Mouse (Mus musculus) thymus, adult 2 months (tissue): Measurements from ENCODE around the gene Bloc1s1.

Experiments
- CTCF ChIP-seq: fragments of 200-500 bp; IDR thresholded peaks from 2 replicates; pipeline ENCODE4 v1.5.1; 2012; ENCODE audit warnings: mild to moderate bottlenecking, control low read depth, low read length, moderate library complexity, borderline replicate concordance; ENCODE audit not compliant: control insufficient read depth, poor library complexity, insufficient read depth; ENCODE audit errors: extremely low read depth
- POLR2A ChIP-seq: fragments of 200-500 bp; IDR thresholded peaks from 2 replicates; pipeline ENCODE4 v1.6.1; 2012; ENCODE audit warnings: mild to moderate bottlenecking, low read length, control low read depth, moderate library complexity; ENCODE audit not compliant: control insufficient read depth, poor library complexity, insufficient read depth; ENCODE audit errors: extremely low read depth

DNA sequence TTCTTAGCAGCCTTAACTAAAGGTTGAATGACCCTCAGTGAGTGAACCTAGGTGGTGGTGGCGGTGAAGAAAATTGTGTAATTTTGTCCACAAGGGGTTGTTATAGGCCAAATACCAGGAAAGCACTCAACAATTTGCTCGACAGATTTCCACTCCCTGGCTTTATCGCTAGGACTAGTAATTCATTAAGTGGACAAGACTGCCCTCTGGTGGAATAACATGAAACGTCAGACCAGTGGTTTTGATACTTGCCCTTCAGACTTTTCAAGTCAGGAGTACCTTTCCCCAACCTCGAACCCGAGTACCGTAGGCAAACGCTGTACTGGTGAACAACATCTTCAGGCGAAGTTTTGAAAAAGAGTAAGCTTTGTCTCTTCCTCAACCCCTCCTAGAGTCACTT is 28.4 kb downstream of the Bloc1s1 start:
- TF ChIP-seq CTCF = no peak
- TF ChIP-seq POLR2A = no peak
